Mouse (Mus musculus): ENCODE measurements around the gene Moxd1. TPM values are rescaled to one million over a fixed set of nuclear protein-coding genes. Genes with fewer than 3 reads are reported as not detected.

The Moxd1 gene
- total RNA-seq, 2 experiments from 2014 or later, result 0.46 to 0.86 TPM

DNA sequence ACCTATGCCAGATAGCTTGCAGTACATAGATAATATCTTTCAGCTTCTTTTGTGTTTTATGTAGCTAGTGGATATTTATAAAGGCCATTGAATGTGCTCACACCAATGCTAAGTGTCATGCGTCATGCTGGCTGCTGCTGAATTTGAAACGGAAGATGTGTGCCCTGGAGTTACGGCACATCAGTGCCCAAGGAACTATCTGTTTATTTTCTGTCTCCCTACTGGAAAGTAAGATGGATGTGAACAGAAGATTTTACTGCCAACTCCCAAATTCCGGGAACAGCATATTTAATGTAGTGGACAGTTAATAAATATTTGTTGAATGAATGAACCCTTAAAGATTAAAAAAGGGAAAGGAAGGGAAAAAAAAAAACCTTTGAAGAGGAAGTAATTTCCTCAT lies 119.8 kb downstream of the Moxd1 start:
- intact Hi-C loops (cut with DNase I), result no loop called here
- no peak for DNase-seq

Other genes starting within 250 kb of the Moxd1 start
- gene Taar6, start 237.9 kb upstream of the Moxd1 start, total RNA-seq (2021), result not detected
- not detected for gene Taar7a, start 230.0 kb upstream of the Moxd1 start, total RNA-seq (2021)
- gene Taar7b, start 223.6 kb upstream of the Moxd1 start, total RNA-seq (2021), result not detected
- not detected for gene Taar7d, start 196.3 kb upstream of the Moxd1 start, total RNA-seq (2021)
- gene Taar7e, start 185.9 kb upstream of the Moxd1 start, total RNA-seq (2021), result not detected
- not detected for gene Taar7f, start 174.0 kb upstream of the Moxd1 start, total RNA-seq (2021)
- not detected for gene Taar8a, start 147.0 kb upstream of the Moxd1 start, total RNA-seq (2021)
- not detected for gene Taar8b, start 131.2 kb upstream of the Moxd1 start, total RNA-seq (2021)
- not detected for gene Taar8c, start 121.6 kb upstream of the Moxd1 start, total RNA-seq (2021)
- not detected for gene Taar9, start 114.0 kb upstream of the Moxd1 start, total RNA-seq (2021)
- 10 to 100 TPM; 41.4 to 42.7 TPM for gene Stx7, start 74.2 kb upstream of the Moxd1 start, total RNA-seq (2021)

Measured in heart, postnatal 14 days (tissue).